Mouse (Mus musculus) bone marrow, adult 2 months (tissue): ENCODE data around the gene Ep400. TPM values are rescaled to one million over a fixed set of nuclear protein-coding genes. Genes with fewer than 3 reads are reported as not detected.
A peak's percentile ranks its signal among the peaks of the same experiment; 100 is the strongest.

ENCODE experiments used
- H3K27ac ChIP-seq: fragments of 200-500 bp; 2 replicates; pipeline ENCODE4 v1.5.1; 2012; ENCODE audit warnings: low read depth, mild to moderate bottlenecking, control low read depth, inconsistent platforms, low read length; ENCODE audit not compliant: control insufficient read depth, poor library complexity, insufficient read depth
- H3K4me1 ChIP-seq: fragments of 200-500 bp; 2 replicates; pipeline ENCODE4 v1.6.1; 2011; ENCODE audit warnings: low read length; ENCODE audit not compliant: control insufficient read depth, insufficient read depth
- H3K4me3 ChIP-seq: fragments of 200-500 bp; replicated peaks from 2 replicates; pipeline ENCODE3; 2011; ENCODE audit warnings: mild to moderate bottlenecking, low read depth, low read length, control low read depth; ENCODE audit not compliant: control insufficient read depth
- CTCF ChIP-seq: fragments of 200-500 bp; IDR thresholded peaks from 2 replicates; pipeline ENCODE4 v1.5.1; 2011; ENCODE audit warnings: low read length, control low read depth; ENCODE audit not compliant: control insufficient read depth, insufficient read depth
- POLR2A ChIP-seq: fragments of 200-500 bp; IDR thresholded peaks from 2 replicates; pipeline ENCODE4 v1.6.1; 2011; ENCODE audit warnings: low read depth, mild to moderate bottlenecking, control low read depth, low read length, borderline replicate concordance; ENCODE audit not compliant: control insufficient read depth
- WGBS: fragments of 180-500 bp; shearing (Covaris S2); methylation state at CpG from one replicate; pipeline ENCODE4 v1.1.7; 2018; 5-methylcytosine and 5-hydroxymethylcytosine counted together
- polyA plus RNA-seq: library from polyadenylated mRNA; stranded (reverse); fragments of >200 nt; gene quantifications from 2 replicates; pipeline ENCODE4 v1.2.4, GENCODE M21; 2011; ENCODE audit warnings: low replicate concordance; ENCODE audit not compliant: missing spikeins, insufficient read depth, insufficient read length

Gene Ep400
- 26.9 and 45.0 TPM in 2 replicates for polyA plus RNA-seq

GRCm38 (mm10) chr5:110770448-110771158 is at the start of gene Ep400:
Ep400 (minus strand) TSS chr5:110770717.
- H3K4me3 ChIP-seq: peak within 1 kb of the TSS; percentile 98
- under 1% methylated on average over 83 of the region's 83 CpGs for WGBS
- peaks cover 1% of the 10 kb centered on the region; the same call in 1 of the 2 replicates for H3K4me1 ChIP-seq
- H3K27ac ChIP-seq: peak within 1 kb of the TSS; percentile 98
- peak; percentile 88 for TF ChIP-seq POLR2A
- peak; percentile 76 for TF ChIP-seq CTCF

- H3K4me1 ChIP-seq: no peaks in the 10 kb centered on the region; the same call in 1 of the 2 replicates
- H3K27ac ChIP-seq: peak within 1 kb of the TSS; percentile 92
- H3K4me3 ChIP-seq: peak within 1 kb of the TSS; percentile 93
- TF ChIP-seq POLR2A (peak; percentile 97), CTCF (no peak)
- under 1% methylated on average over 80 of the region's 80 CpGs for WGBS
Measured at GRCm38 (mm10) chr5:110809667-110810325, 39.3 kb upstream of the Ep400 start, which contains the start of gene Ulk1. Ulk1 (minus strand) TSS chr5:110810097.

DNA sequence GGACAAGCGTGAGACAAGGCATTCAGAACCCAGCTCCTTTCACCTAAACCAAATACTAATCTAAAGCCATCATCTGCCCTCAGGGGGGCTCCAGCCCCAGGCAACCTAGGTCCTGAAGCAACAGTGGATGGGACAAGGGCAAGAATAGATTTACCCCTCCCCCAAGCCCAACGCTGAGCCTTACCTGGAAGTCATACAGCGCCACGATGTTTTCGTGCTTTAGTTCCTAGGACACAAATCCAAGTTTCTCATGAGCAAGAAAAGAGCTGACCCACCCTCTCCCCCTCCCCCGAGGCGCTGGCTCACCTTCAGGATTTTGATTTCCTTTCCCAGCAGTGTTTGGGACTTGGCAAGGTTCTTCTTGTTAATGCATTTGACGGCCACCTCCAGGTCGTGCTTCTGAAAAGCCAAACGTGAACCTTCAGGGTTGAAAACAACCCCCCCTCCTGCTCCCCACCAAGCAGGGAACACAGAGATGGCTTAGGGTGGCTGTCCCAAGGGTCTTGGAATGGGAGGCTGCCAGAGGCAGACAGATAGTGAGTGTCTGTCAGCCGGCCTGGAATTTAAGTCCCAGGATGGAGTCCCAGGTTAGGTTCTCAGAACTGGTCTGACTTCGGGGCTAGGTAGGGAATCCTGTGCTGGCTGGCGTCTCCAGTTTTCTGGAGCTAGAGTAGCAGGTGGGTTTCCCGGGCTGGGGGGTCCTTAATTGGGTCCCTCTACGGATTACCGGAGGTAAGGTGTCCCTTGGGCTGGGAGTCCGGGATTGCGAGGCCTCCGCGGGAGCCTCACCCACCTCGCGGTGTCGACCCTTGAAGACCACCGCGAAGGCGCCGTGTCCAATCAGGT is 38.5 kb upstream of the Ep400 start:
- H3K4me3 ChIP-seq: peak overlapping the region; percentile 93
- WGBS: under 1% methylated on average over 27 of the region's 27 CpGs
- TF ChIP-seq CTCF (no peak), POLR2A (no peak)
- H3K27ac ChIP-seq: peak overlapping the region; percentile 92
- no peaks in the 10 kb centered on the region; the same call in 1 of the 2 replicates for H3K4me1 ChIP-seq

DNA sequence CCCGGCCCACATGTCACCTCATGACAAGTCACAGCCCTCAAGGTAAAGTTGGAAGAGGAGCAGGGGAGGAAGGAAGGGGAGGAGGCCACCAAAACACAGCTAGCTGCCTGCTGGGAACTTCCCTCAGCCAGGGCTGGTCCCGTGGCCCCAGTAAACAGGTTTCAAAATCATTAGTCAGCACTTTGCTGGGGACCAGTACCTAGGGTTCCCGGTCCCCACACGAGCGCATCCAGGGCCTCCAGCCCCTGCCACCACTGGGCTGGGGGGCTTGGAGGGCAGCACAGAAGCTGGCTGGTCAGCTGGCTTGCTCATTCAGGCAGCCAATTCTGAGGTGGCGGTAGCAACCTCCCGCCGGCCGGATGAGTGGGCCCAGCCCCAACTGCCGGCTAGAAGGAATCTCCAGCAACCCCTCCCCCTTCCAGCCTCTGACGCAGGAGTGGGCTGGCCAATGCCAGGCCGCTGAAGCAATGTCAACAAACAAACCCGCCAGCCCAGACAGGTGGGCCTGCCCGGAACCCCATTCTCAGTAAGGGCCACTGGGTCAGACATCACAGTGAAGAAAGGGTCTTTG is 37.6 kb upstream of the Ep400 start:
- Histone ChIP-seq H3K4me3 (peak overlapping the region; percentile 93), H3K4me1 (no peaks in the 10 kb centered on the region; the same call in 1 of the 2 replicates), H3K27ac (peak overlapping the region; percentile 92)
- 3% methylated on average over 14 of the region's 14 CpGs for WGBS
- TF ChIP-seq CTCF: no peak
- peak; percentile 77; the same call in 1 of the 2 replicates for TF ChIP-seq POLR2A

GRCm38 (mm10) chr5:110807453-110807852 is 36.9 kb upstream of the Ep400 start:
- Histone ChIP-seq H3K4me3 (peak overlapping the region; percentile 93), H3K27ac (peak overlapping the region; percentile 92), H3K4me1 (no peaks in the 10 kb centered on the region; the same call in 1 of the 2 replicates)
- 73% methylated on average over 4 of the region's 4 CpGs for WGBS
- TF ChIP-seq POLR2A: no peak
- no peak for TF ChIP-seq CTCF

GRCm38 (mm10) chr5:110806676-110807075 is 36.2 kb upstream of the Ep400 start:
- TF ChIP-seq CTCF (no peak), POLR2A (no peak)
- Histone ChIP-seq H3K27ac (no peak overlapping the region), H3K4me3 (no peak overlapping the region), H3K4me1 (no peaks in the 10 kb centered on the region; the same call in 1 of the 2 replicates)
- WGBS: 80% methylated on average over 1 of the region's 1 CpGs

GRCm38 (mm10) chr5:110806154-110806553 is 35.6 kb upstream of the Ep400 start:
- Histone ChIP-seq H3K27ac (no peak overlapping the region), H3K4me1 (peaks cover under 1% of the 10 kb centered on the region), H3K4me3 (no peak overlapping the region)
- WGBS: 86% methylated on average over 4 of the region's 4 CpGs
- no peak for TF ChIP-seq POLR2A
- TF ChIP-seq CTCF: no peak
